Mouse (Mus musculus): ENCODE measurements around the gene Gm45711.

- TF ChIP-seq CTCF (IDR thresholded peaks at IDR 0.05; ENCODE audit: extremely low read depth, insufficient read depth, low read length) = no peak
- no peak for TF ChIP-seq POLR2A (IDR thresholded peaks at IDR 0.05; ENCODE audit: extremely low read depth, insufficient read depth, low read length)
Observed at GRCm38 (mm10) chr8:104339229-104339982, 29.5 kb upstream of the Gm45711 start, which contains the start of gene Cmtm3.

All from cortical plate, adult 2 months (tissue).